Mouse (Mus musculus): Measurements from ENCODE around the gene Fasl. TPM values are rescaled to one million over a fixed set of nuclear protein-coding genes. Genes with fewer than 3 reads are reported as not detected.

The Fasl gene
- polyA plus RNA-seq (2021; fragmentation: Nextera tagmentation), result not detected in 2 replicates
- long read RNA-seq, experiment 1, result 0 reads
- long read RNA-seq, experiment 2, result 0 reads

GRCm38 (mm10) chr1:161788339-161788738 is at the start of gene Fasl:
TSS of gene Fasl (minus strand) at chr1:161788495.

Other genes with a start within 250 kb of the Fasl start
- 4.9 and 6.6 TPM in 2 replicates for gene Suco, start 88.2 kb upstream of the Fasl start, polyA plus RNA-seq (2021; fragmentation: Nextera tagmentation)
- gene Pigc, start 180.7 kb upstream of the Fasl start, polyA plus RNA-seq (2021; fragmentation: Nextera tagmentation), result 8.5 and 10.3 TPM in 2 replicates
- gene 4930558K02Rik, start 191.1 kb upstream of the Fasl start, polyA plus RNA-seq (2021; fragmentation: Nextera tagmentation), result not detected in 2 replicates